Mouse (Mus musculus): ENCODE measurements around the gene Crabp2. TPM values are rescaled to one million over a fixed set of nuclear protein-coding genes. Genes with fewer than 3 reads are reported as not detected.

Gene Crabp2
- polyA plus RNA-seq, 1 experiment from 2014 or later: 834 TPM

- Histone ChIP-seq H3K36me3 (replicated peaks) (peaks cover 83% of the 10 kb centered on the region), H3K27ac (no peak overlapping the region), H3K4me1 (peaks cover 39% of the 10 kb centered on the region), H3K9me3 (no peaks in the 10 kb centered on the region), H3K27me3 (ENCODE audit: poor library complexity, severe bottlenecking) (no peaks in the 10 kb centered on the region), H3K4me3 (no peak overlapping the region)
- DNase-seq (ENCODE audit: extremely low spot score, low spot score): no peak
- 82% methylated on average over 4 of the region's 4 CpGs for WGBS
Observed at GRCm38 (mm10) chr3:87934501-87934900, 14.0 kb upstream of the Crabp2 start.

- H3K9me3 ChIP-seq: no peaks in the 10 kb centered on the region
- H3K36me3 ChIP-seq (replicated peaks): peaks cover 90% of the 10 kb centered on the region
- H3K27me3 ChIP-seq (ENCODE audit: poor library complexity, severe bottlenecking): no peaks in the 10 kb centered on the region
- 91% methylated on average over 4 of the region's 4 CpGs for WGBS
- H3K4me3 ChIP-seq: no peak overlapping the region
- H3K4me1 ChIP-seq: peaks cover 37% of the 10 kb centered on the region
- no peak for DNase-seq (ENCODE audit: extremely low spot score, low spot score)
- no peak overlapping the region for H3K27ac ChIP-seq
Observed at GRCm38 (mm10) chr3:87935201-87935600, 13.3 kb upstream of the Crabp2 start.

- Histone ChIP-seq H3K27me3 (ENCODE audit: poor library complexity, severe bottlenecking) (no peaks in the 10 kb centered on the region), H3K4me3 (no peak overlapping the region; the same call in 1 of the 2 replicates), H3K36me3 (replicated peaks) (peaks cover 96% of the 10 kb centered on the region), H3K4me1 (peaks cover 35% of the 10 kb centered on the region), H3K27ac (peak overlapping the region; percentile 71), H3K9me3 (no peaks in the 10 kb centered on the region)
- DNase-seq (ENCODE audit: extremely low spot score, low spot score): peak; percentile 85
- over 99% methylated on average over 2 of the region's 2 CpGs for WGBS
Observed at GRCm38 (mm10) chr3:87935776-87936175, 12.7 kb upstream of the Crabp2 start.

- WGBS: 72% methylated on average over 5 of the region's 5 CpGs
- Histone ChIP-seq H3K36me3 (replicated peaks) (peaks cover 88% of the 10 kb centered on the region), H3K27me3 (ENCODE audit: poor library complexity, severe bottlenecking) (no peaks in the 10 kb centered on the region), H3K27ac (no peak overlapping the region), H3K9me3 (no peaks in the 10 kb centered on the region), H3K4me3 (no peak overlapping the region), H3K4me1 (peaks cover 30% of the 10 kb centered on the region)
- no peak for DNase-seq (ENCODE audit: extremely low spot score, low spot score)
Observed at GRCm38 (mm10) chr3:87940611-87941010, 7.9 kb upstream of the Crabp2 start.

GRCm38 (mm10) chr3:87942471-87942870 is 6.0 kb upstream of the Crabp2 start:
- DNase-seq (ENCODE audit: extremely low spot score, low spot score): no peak
- Histone ChIP-seq H3K4me3 (no peak overlapping the region), H3K4me1 (peaks cover 42% of the 10 kb centered on the region), H3K9me3 (no peaks in the 10 kb centered on the region), H3K27me3 (ENCODE audit: poor library complexity, severe bottlenecking) (peaks cover 14% of the 10 kb centered on the region; the same call in 1 of the 2 replicates), H3K36me3 (replicated peaks) (peaks cover 71% of the 10 kb centered on the region), H3K27ac (no peak overlapping the region)
- WGBS: 90% methylated on average over 2 of the region's 2 CpGs

- no peak overlapping the region for H3K4me3 ChIP-seq
- WGBS: 89% methylated on average over 7 of the region's 7 CpGs
- H3K9me3 ChIP-seq: no peaks in the 10 kb centered on the region
- DNase-seq (ENCODE audit: extremely low spot score, low spot score): no peak
- H3K27ac ChIP-seq: peak overlapping the region; percentile 95
- H3K36me3 ChIP-seq (replicated peaks): peaks cover 60% of the 10 kb centered on the region
- H3K4me1 ChIP-seq: peaks cover 53% of the 10 kb centered on the region
- peaks cover 19% of the 10 kb centered on the region; the same call in 1 of the 2 replicates for H3K27me3 ChIP-seq (ENCODE audit: poor library complexity, severe bottlenecking)
Observed at GRCm38 (mm10) chr3:87943586-87943985, 4.9 kb upstream of the Crabp2 start.

GRCm38 (mm10) chr3:87944838-87945600 is 3.4 kb upstream of the Crabp2 start:
- Histone ChIP-seq H3K4me3 (peak overlapping the region; percentile 76; the same call in 1 of the 2 replicates), H3K27me3 (ENCODE audit: poor library complexity, severe bottlenecking) (peaks cover 20% of the 10 kb centered on the region; the same call in 1 of the 2 replicates), H3K4me1 (peaks cover 67% of the 10 kb centered on the region), H3K36me3 (replicated peaks) (peaks cover 45% of the 10 kb centered on the region), H3K27ac (peak overlapping the region; percentile 95), H3K9me3 (no peaks in the 10 kb centered on the region)
- no peak for DNase-seq (ENCODE audit: extremely low spot score, low spot score)
- 8% methylated on average over 4 of the region's 4 CpGs for WGBS

- peaks cover 77% of the 10 kb centered on the region for H3K4me1 ChIP-seq
- peaks cover 25% of the 10 kb centered on the region; the same call in 1 of the 2 replicates for H3K27me3 ChIP-seq (ENCODE audit: poor library complexity, severe bottlenecking)
- H3K36me3 ChIP-seq (replicated peaks): peaks cover 36% of the 10 kb centered on the region
- peak overlapping the region; percentile 95 for H3K27ac ChIP-seq
- peak; percentile 67 for DNase-seq (ENCODE audit: extremely low spot score, low spot score)
- 2% methylated on average over 12 of the region's 12 CpGs for WGBS
- peak overlapping the region; percentile 76 for H3K4me3 ChIP-seq
- no peaks in the 10 kb centered on the region for H3K9me3 ChIP-seq
Observed at GRCm38 (mm10) chr3:87945781-87946540, 2.5 kb upstream of the Crabp2 start.

- peaks cover 34% of the 10 kb centered on the region for H3K36me3 ChIP-seq (replicated peaks)
- H3K27ac ChIP-seq: peak overlapping the region; percentile 95
- peaks cover 27% of the 10 kb centered on the region; the same call in 1 of the 2 replicates for H3K27me3 ChIP-seq (ENCODE audit: poor library complexity, severe bottlenecking)
- DNase-seq (ENCODE audit: extremely low spot score, low spot score): no peak
- peaks cover 82% of the 10 kb centered on the region for H3K4me1 ChIP-seq
- H3K4me3 ChIP-seq: peak overlapping the region; percentile 76
- WGBS: 5% methylated on average over 1 of the region's 1 CpGs
- H3K9me3 ChIP-seq: no peaks in the 10 kb centered on the region
Observed at GRCm38 (mm10) chr3:87946541-87946860, 2.0 kb upstream of the Crabp2 start.

GRCm38 (mm10) chr3:87947056-87947810 is 1.2 kb upstream of the Crabp2 start:
- Histone ChIP-seq H3K27ac (peak overlapping the region; percentile 95), H3K36me3 (replicated peaks) (peaks cover 34% of the 10 kb centered on the region), H3K9me3 (no peaks in the 10 kb centered on the region), H3K27me3 (ENCODE audit: poor library complexity, severe bottlenecking) (peaks cover 31% of the 10 kb centered on the region), H3K4me3 (peak overlapping the region; percentile 76), H3K4me1 (peaks cover 89% of the 10 kb centered on the region)
- DNase-seq (ENCODE audit: extremely low spot score, low spot score): no peak
- under 1% methylated on average over 26 of the region's 26 CpGs for WGBS

GRCm38 (mm10) chr3:87947811-87948199 is 661 bp upstream of the Crabp2 start:
- DNase-seq (ENCODE audit: extremely low spot score, low spot score): peak; percentile 89
- under 1% methylated on average over 17 of the region's 17 CpGs for WGBS
- Histone ChIP-seq H3K36me3 (replicated peaks) (peaks cover 35% of the 10 kb centered on the region), H3K27ac (peak overlapping the region; percentile 95), H3K4me1 (peaks cover 95% of the 10 kb centered on the region), H3K4me3 (peak overlapping the region; percentile 76), H3K27me3 (ENCODE audit: poor library complexity, severe bottlenecking) (peaks cover 31% of the 10 kb centered on the region), H3K9me3 (no peaks in the 10 kb centered on the region)

GRCm38 (mm10) chr3:87949266-87949954 is 944 bp downstream of the Crabp2 start:
- peaks cover 37% of the 10 kb centered on the region for H3K36me3 ChIP-seq (replicated peaks)
- H3K9me3 ChIP-seq: no peaks in the 10 kb centered on the region
- H3K27ac ChIP-seq: peak overlapping the region; percentile 95
- WGBS: under 1% methylated on average over 16 of the region's 16 CpGs
- H3K4me1 ChIP-seq: peaks cover 93% of the 10 kb centered on the region
- peaks cover 31% of the 10 kb centered on the region for H3K27me3 ChIP-seq (ENCODE audit: poor library complexity, severe bottlenecking)
- DNase-seq (ENCODE audit: extremely low spot score, low spot score): no peak
- H3K4me3 ChIP-seq: peak overlapping the region; percentile 76

Data from forebrain, embryonic 10.5 days (tissue).